Mouse (Mus musculus): ENCODE measurements around the gene Ak6.

Gene Ak6

DNA sequence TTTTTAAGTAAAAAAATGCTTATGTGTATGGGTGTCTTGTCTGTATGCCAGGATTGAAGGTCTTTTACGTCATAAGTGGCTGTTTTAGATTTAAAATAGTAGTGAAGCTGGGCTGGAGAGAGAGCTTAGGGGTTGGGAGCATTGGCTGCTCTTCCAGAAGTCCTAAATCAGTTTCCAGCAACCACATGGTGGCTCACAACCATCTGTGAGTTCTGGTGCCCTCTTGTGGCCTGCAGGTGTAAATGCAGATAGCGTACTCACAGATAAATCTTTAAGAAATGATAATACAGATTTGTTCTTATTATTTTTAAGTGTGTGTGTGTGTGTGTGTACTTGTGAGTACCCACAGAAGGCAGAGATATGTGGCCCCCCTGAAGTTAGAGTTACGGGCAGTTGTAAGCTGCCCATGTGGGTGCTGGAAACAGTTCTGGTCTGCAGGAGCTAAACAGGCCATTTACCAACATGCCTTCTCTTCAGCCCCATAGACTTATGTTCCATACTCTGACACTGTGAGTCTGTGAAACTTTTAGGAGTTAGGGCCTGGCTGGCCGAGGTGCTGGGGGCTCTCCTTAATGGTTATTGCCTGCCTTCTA is 9.2 kb downstream of the Ak6 start:
- no peak for DNase-seq (ENCODE audit: extremely low spot score, low read depth, low spot score)

DNA sequence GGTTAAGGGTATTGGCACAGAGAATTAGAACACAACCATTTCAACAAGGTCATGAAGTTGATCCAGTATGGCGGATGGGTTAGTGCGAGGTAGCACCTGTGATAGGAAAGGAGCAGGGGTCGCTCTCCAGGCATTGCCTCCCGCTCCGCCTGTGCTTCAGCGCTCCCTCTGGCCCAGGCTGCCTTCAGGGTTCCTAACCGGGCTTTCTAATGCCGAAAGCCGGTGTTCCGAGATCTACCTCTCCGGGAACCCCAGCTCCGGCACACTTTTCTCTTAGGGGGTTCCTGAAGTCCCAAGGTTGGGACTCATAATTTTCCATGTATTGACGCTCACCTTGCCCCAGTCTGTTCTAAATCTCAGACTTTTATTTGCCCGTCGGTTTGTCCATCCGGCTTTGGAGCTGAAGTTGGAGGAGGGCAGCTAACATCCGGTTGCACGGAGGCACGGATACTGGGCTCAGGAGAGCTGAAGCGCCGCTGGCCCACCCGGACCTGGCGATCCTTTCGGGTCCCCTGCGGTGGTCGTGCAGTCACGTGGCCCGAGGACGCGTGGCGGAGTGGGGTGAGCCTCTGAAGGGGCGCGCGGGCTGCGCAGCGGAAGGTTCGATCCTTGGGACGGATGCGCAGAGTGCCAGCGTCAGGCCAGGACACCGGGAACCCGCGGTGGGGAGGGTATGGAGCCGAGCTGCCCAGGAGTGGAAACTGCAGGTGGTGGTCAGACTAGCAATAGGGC is 18.7 kb downstream of the Ak6 start, which contains the start of gene Ccdc125:
Gene Ccdc125, plus strand, starts transcription at position 427 of the 732 bp plus-strand sequence.
- DNase-seq (ENCODE audit: extremely low spot score, low read depth, low spot score), result no peak

DNA sequence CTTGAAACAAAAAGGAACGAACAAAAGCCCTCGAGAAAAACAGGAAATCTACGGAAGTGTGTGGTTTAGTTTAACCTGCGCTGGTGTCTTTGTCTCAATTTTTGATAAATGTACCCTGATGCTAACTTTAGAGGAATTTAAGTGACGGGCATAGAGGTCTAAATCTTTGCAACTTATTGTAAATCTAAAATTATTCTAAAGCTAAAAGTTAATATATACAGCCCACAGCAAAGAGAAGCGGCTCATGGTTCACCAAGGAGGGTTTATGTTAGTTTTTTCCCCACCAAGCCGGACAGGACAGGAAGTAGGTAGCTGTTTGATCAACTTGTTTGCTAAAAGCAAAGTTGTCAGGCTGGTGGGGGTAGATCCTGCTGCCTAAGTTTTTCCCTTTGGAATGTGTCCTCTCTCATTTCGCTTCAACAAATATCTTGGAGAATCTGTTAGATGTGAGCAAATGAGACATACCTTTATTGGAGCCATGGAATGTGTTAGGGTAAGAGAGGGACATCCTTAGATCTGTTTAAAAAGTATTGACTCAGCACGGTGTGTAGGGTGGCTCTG is 19.5 kb downstream of the Ak6 start:
- no peak for DNase-seq (ENCODE audit: extremely low spot score, low read depth, low spot score)

DNA sequence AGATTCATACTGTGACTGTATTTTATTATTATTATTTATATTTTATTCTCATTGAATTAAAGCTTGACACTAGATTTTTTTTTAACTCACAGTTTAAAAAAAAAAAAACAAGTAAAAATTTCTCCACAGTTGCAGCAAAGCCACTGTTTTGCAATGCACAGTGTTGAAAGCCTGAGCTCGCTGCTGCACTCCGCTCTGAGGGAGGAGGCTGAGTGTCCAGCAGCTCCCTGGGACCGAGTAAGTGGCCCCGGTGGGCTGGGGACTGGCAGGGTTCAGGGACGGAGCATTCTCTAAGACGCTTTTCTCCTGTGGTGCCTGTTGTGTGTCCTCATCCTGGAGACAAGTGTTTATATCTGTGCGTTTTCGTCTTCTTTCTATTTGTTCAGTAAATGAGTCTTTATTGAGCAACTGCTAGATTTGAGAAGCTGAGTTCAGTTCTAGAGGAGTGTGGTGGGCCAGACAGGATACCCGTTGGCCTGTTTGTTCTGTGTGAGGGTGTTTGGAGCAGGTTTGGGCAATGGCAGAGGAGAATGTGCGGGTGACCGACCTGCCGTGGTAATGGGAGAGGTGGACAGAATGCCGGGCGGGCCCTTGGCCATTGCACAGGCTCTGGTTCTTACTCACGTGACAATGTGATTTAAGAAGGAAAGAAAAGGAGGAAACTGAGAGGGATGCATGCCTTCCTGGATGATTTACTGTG is 25.3 kb downstream of the Ak6 start:
- DNase-seq (ENCODE audit: extremely low spot score, low read depth, low spot score), result no peak

DNA sequence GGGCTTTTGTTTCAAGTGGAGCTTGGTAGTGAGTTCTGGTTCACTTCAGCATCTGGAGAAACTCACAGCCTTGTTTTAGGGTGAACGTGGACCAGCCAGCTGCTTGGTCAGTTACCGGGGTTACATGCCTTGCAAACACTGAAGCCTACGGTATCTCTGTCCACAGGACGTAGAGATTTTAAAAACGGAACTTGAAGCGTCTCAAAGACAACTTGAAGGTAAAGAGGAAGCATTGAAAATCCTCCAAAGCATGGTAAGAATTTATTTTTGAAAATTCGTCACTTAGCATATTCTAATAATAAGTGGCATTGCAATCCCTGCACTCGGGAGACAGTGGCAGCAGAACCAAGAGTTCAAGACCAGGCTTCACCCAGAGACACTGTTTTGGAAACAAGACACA is 30.8 kb downstream of the Ak6 start:
- DNase-seq (ENCODE audit: extremely low spot score, low read depth, low spot score), result no peak

DNA sequence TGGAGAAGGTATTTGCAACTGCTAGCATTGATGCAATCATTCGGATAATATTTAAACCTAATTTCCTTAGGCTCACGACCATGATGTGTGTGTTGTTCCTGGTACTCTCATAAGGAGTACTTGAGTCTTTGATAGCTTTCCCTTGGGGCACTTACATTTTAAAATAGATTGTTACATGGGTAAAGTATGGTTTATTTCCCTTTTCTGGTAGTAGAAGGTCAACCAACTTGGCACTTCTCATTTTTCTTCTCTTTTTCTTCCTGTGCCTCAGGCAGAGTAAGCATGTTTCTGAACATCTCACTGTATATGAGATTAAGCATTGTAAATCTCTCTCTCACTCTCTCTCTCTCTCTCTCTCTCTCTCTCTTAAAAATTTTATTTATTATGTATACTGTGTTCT is 32.1 kb downstream of the Ak6 start:
- DNase-seq (ENCODE audit: extremely low spot score, low read depth, low spot score), result no peak

DNA sequence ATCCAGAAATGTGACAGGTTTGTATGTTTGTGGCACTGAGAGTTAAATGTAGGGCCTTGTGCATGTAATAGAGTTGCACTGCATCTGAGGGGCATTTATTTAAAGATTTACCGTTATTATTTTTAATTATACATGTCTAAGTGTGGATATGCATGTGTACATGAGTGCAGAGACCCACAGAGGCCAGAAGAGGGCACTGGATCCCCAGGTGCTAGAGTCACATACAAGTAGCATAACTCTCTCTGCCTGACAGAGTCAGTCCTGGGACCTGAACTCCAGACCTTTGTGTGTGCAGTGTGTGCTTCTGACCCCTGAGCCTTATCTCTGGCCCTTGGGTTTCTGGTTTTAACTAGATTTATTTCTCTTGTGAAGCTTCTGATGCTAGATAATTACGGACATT is 33.6 kb downstream of the Ak6 start:
- DNase-seq (ENCODE audit: extremely low spot score, low read depth, low spot score), result no peak

DNA sequence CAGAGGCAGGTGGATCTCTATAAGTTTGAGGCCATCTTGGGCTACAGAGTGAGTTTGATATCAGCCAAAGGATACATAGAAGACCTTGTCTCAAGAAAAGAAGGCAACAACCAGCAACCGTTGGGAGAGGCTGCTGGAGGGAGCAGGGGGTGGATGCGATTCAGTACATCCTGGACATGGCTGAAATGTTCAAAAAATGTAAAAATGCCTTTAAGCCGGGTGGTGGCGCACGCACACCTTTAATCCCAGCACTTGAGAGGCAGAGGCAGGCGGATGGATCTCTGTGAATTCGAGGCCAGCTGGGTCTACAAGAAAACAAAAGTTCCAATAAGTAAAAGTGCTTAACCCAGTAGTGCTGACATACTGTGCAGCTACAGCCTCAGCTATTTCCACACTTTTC is 36.7 kb downstream of the Ak6 start:
- no peak for DNase-seq (ENCODE audit: extremely low spot score, low read depth, low spot score)

DNA sequence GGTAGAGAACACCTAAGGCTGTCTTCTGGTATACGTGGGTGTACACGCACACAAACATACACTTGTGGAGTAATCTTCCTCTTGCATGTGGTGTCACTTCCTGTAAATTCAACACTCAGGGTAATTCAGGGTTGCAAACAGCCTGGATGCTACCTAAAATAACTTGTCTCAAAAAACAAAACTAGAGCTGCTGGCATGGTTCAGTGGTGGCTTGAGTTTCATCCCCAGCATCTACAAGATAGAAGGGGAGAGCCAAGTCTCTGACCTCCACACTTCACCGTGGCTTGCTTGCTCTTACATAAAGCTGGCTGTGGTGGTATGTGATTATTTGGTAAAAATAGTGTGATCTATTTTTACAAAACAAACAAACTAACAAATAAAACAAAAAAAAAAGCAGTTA is 46.8 kb downstream of the Ak6 start:
- no peak for DNase-seq (ENCODE audit: extremely low spot score, low read depth, low spot score)

DNA sequence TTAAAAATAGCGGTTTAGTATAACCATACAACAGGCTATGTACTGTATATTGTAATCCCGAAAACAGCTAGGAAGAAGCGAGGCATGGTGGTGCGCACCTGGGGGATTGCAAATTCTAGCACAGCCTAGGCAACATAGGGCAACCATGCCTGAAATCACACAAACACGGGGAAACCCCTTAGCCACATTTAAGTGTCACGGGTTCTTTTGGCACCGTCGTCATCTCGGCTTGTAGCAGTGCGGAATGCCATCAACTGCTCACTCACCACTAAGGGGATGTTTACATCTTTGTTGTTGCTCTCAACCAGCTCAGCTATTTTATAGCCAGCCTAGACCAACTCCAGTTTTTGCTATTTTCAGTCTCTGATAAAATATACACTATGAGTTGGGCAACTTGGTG is 48.1 kb downstream of the Ak6 start:
- DNase-seq (ENCODE audit: extremely low spot score, low read depth, low spot score), result no peak

DNA sequence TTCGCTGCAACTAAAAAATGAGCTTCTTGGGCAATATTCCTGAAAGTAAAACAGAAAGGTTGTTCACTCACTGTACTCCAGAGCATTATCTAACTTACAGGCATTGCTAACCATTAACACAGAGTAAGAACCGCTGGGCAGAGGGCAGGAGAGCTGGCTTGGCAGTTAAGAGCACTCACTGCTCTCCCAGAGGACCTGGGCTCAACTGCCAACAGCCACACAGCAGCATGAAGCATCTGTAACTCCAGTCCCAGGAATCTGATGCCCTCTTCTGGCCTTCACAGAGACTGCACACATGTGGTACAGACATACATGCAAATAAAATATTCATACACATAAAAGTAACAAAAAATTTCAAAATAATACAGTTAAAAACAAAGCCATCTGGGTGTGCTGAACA is 52.7 kb downstream of the Ak6 start:
- no peak for DNase-seq (ENCODE audit: extremely low spot score, low read depth, low spot score)

DNA sequence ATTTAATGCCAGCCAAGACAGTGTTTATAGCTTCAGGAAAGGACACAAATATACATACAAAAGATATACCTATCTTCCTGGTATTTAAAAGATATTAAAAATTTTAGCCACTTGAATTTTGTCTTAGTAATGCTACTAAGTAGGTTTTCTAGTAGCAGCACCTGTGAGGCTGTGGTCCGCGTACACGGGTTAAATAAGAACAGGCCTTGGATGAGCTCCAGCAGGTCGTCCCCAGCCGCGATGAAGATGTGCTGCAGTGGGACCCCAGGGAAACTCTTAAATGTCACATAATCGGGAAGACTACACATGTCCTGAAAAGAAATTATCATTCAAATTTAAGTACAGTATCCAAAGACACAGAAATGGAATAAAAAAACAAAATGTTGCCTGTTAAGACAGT is 55.4 kb downstream of the Ak6 start:
- DNase-seq (ENCODE audit: extremely low spot score, low read depth, low spot score), result no peak

DNA sequence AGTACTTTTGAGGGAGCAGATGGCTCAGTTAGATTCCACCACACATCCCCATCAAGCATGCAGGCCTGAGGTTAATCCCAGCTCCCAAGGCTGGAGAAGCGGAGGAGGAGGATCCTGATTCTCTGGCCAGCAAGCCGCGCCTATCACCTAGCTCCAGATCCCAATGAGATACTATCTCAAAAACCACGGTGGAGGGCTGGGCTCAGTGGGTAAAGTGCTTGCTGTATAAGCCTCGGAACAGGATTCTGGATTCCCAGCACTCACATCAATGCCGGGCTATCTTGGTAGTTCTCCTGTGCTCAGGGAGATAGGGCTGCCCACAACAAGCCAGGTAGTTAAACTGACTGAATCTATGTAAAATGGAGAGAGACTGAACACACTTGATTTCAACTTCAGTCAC is 64.7 kb downstream of the Ak6 start:
- no peak for DNase-seq (ENCODE audit: extremely low spot score, low read depth, low spot score)
